Mouse (Mus musculus) thymus, adult 2 months (tissue): ENCODE results near the gene Btbd35f26. TPM values are rescaled to one million over a fixed set of nuclear protein-coding genes. Genes with fewer than 3 reads are reported as not detected.
"Not testable (repeated sequence)": the region's sequence is repeated elsewhere in the genome, so short reads cannot be mapped to it uniquely, and the experiment has no call there.

Source experiments
- DNase-seq: peaks from one replicate; pipeline ENCODE4 v3.0.0; 2021
- H3K27ac ChIP-seq: fragments of 200-500 bp; 2 replicates; pipeline ENCODE4 v1.5.1; 2012; ENCODE audit warnings: low read length, control low read depth; ENCODE audit not compliant: control insufficient read depth, insufficient read depth
- H3K27me3 ChIP-seq: fragments of 200-500 bp; 2 replicates; pipeline ENCODE4 v1.6.1; 2012; ENCODE audit warnings: mild to moderate bottlenecking, low read length, moderate library complexity, mixed read lengths; ENCODE audit not compliant: control insufficient read depth, insufficient read depth
- H3K36me3 ChIP-seq: fragments of 200-500 bp; 2 replicates; pipeline ENCODE4 v1.6.1; 2012; ENCODE audit warnings: mild to moderate bottlenecking, low read length, moderate library complexity; ENCODE audit not compliant: control insufficient read depth, insufficient read depth
- H3K4me1 ChIP-seq: fragments of 200-500 bp; replicated peaks from 2 replicates; pipeline ENCODE4 v1.6.1; 2012; ENCODE audit warnings: low read length; ENCODE audit not compliant: control insufficient read depth, insufficient read depth
- H3K4me3 ChIP-seq: fragments of 200-500 bp; 2 replicates; pipeline ENCODE4 v1.5.1; 2012; ENCODE audit warnings: mild to moderate bottlenecking, low read length, control low read depth, moderate library complexity; ENCODE audit not compliant: control insufficient read depth, insufficient read depth
- WGBS: fragments of 180-500 bp; shearing (Covaris S2); methylation state at CpG from one replicate; pipeline ENCODE4 v1.1.7; 2018; 5-methylcytosine and 5-hydroxymethylcytosine counted together
- polyA plus RNA-seq: library from polyadenylated mRNA; depleted of rRNA; stranded (reverse); fragments of >200 nt; gene quantifications from 2 replicates; pipeline ENCODE4 v1.2.3, GENCODE M21; 2012; rRNA removed

The Btbd35f26 gene
- not detected in 2 replicates for polyA plus RNA-seq

- not testable (repeated sequence) for H3K27me3 ChIP-seq, H3K4me3 ChIP-seq, H3K36me3 ChIP-seq, H3K27ac ChIP-seq, DNase-seq, H3K4me1 ChIP-seq
- no CpG with 5 or more reads among the region's 4 CpGs for WGBS
These were observed at the start of gene Btbd35f26 for GRCm38 (mm10) chrX:31336154-31336553. Btbd35f26 (plus strand) TSS chrX:31336454.

GRCm38 (mm10) chrX:31341924-31342323 is 5.7 kb downstream of the Btbd35f26 start:
- WGBS, result 79% methylated on average over 2 of the region's 4 CpGs
- H3K27me3 ChIP-seq, DNase-seq, H3K4me3 ChIP-seq, H3K4me1 ChIP-seq, H3K36me3 ChIP-seq, H3K27ac ChIP-seq: not testable (repeated sequence)

GRCm38 (mm10) chrX:31383818-31384217 is 47.6 kb downstream of the Btbd35f26 start, which contains the start of gene Btbd35f19:
Btbd35f19 (minus strand) TSS chrX:31383918.
- H3K27me3 ChIP-seq, H3K4me3 ChIP-seq, DNase-seq, H3K27ac ChIP-seq, H3K4me1 ChIP-seq, H3K36me3 ChIP-seq: not testable (repeated sequence)
- WGBS, result no CpG with 5 or more reads among the region's 4 CpGs

Other genes with a start within 250 kb of the Btbd35f26 start
- gene Btbd35f29, start 218.8 kb upstream of the Btbd35f26 start, polyA plus RNA-seq, result not detected in 2 replicates
- gene Spin2f, start 82.6 kb upstream of the Btbd35f26 start, polyA plus RNA-seq, result not detected in 2 replicates
- not detected in 2 replicates for gene Btbd35f19, start 47.5 kb downstream of the Btbd35f26 start, polyA plus RNA-seq
- not detected in 2 replicates for gene Gm21883, start 237.8 kb downstream of the Btbd35f26 start, polyA plus RNA-seq